Mouse (Mus musculus): ENCODE data around the gene Kcna2. TPM values are rescaled to one million over a fixed set of nuclear protein-coding genes. Genes with fewer than 3 reads are reported as not detected.

The Kcna2 gene
- total and polyA plus RNA-seq, 3 experiments = not detected

DNA sequence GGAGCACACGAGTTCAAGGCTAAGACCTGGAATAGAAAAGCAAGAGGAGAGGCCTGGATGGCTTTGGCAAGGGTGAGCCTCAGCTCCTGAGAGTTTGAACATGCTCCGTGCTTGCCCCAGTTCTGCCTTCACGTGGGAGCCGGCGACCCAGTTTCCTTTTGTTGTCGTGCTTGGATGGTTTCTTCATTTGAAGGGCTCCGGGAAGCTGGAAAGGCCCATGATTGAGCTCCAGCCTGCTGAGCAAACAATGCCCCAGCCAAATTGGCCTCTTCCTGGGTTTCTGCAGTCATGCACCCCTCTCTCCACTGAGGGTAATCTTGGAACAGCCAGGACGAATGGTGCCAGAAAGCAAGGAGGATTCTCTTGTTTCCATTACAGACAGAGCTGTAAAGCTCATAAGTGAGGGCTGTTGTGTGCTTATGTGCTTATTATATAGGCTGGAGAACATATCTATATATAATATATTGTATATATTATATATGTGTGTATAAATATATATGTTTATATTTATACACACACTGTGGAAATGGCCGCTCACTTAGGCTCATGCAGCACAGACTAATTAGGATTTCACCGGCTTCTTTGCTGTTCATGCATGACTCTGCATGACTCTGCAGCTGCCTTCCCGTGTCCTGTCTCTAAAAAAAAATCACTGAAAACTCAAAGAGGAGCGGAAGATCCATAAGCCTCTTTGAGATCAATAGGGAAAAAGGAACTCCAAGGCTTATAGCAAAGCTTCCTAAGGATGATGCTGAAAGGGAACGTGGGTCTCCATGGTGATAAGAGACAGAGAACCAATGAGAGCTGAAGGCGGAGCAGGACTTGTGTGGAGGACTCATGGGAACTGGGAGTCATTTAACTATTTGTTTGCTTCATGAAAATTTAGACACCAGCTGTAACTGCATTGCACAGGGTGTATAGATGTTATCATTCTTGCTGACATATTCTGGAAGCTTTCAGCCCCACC, 13.1 kb downstream of the Kcna2 start (continued):
- TF ChIP-seq CTCF (conservative IDR thresholded peaks at IDR 0.05 in 1 of 2, IDR thresholded peaks at IDR 0.05 in 1 of 2; ENCODE audit: low read depth in 2 of 2, low read length in 2 of 2) = no peak

DNA sequence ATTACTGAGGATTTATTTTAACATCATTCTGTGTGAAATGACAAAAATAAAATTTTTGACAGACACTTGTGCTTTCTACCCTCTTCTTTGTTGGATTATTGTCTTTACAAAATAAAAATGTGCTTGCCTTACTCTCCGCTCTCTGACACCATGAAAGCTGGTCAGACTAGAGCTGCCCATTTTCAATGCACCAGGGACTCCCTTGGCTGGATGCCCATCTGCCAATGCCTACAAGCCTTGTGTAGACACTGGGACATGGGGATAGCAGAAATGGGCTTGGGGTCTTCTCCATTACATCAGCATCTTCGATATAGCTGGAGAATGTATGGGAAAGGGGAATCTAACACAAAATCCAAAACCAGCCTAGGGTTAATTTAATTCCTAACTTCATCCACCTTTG, 14.0 kb downstream of the Kcna2 start:
- TF ChIP-seq UBTF (IDR thresholded peaks at IDR 0.05; ENCODE audit: low read depth, low read length) (no peak), TBP (conservative IDR thresholded peaks at IDR 0.05; ENCODE audit: low read depth, low read length) (no peak), MXI1 (IDR thresholded peaks at IDR 0.05; ENCODE audit: low read depth, low read length) (no peak), ZKSCAN1 (IDR thresholded peaks at IDR 0.05; ENCODE audit: borderline replicate concordance, low read depth, low read length) (no peak), MEF2A (IDR thresholded peaks at IDR 0.05; ENCODE audit: borderline replicate concordance, low read depth, low read length) (no peak), ZC3H11A (IDR thresholded peaks at IDR 0.05; ENCODE audit: low read depth, low read length) (no peak), MYC (IDR thresholded peaks at IDR 0.05; ENCODE audit: low read depth, low read length) (no peak)
- no peak for DNase-seq (ENCODE audit: extremely low read depth)
- no peaks in the 10 kb centered on the region for H3K36me3 ChIP-seq (replicated peaks in 1 of 2; ENCODE audit: control insufficient read depth in 1 of 2, insufficient read depth in 1 of 2, low read length in 1 of 2)
- no peaks in the 10 kb centered on the region for H3K27me3 ChIP-seq (replicated peaks)
- peaks cover 0 to 6% of the 10 kb centered on the region in 2 experiments; a peak in 1 of 4 replicates for H3K4me1 ChIP-seq (ENCODE audit: control insufficient read depth in 1 of 2, insufficient read depth in 2 of 2)
- no peaks in the 10 kb centered on the region for H3K79me2 ChIP-seq (replicated peaks; ENCODE audit: control insufficient read depth, extremely low read depth, insufficient read depth, poor library complexity, severe bottlenecking)
- H3K27ac ChIP-seq (ENCODE audit: insufficient read depth, low read depth) = no peak overlapping the region
- in situ Hi-C loops (cut with MboI; ENCODE audit: low pct_ligation_motif_present, low pct_unique_long_range_greater_than_20kb, low sequenced_read_pairs) (no loop called here), dilution Hi-C loops (cut with MboI; ENCODE audit: extremely low pct_ligation_motif_present, extremely low pct_unique_long_range_greater_than_20kb, low sequenced_read_pairs) (no loop called here)
- H3K9me3 ChIP-seq (replicated peaks; ENCODE audit: low read length) = no peaks in the 10 kb centered on the region
- no peak overlapping the region for H3K4me2 ChIP-seq (ENCODE audit: insufficient read depth, low read depth, poor library complexity, severe bottlenecking)
- no peak overlapping the region for H3K9ac ChIP-seq (ENCODE audit: insufficient read depth, low read depth)
- no peak overlapping the region for H3K4me3 ChIP-seq (replicated peaks in 1 of 3; ENCODE audit: low read depth in 2 of 3, low read length in 2 of 3, poor library complexity in 1 of 3)

DNA sequence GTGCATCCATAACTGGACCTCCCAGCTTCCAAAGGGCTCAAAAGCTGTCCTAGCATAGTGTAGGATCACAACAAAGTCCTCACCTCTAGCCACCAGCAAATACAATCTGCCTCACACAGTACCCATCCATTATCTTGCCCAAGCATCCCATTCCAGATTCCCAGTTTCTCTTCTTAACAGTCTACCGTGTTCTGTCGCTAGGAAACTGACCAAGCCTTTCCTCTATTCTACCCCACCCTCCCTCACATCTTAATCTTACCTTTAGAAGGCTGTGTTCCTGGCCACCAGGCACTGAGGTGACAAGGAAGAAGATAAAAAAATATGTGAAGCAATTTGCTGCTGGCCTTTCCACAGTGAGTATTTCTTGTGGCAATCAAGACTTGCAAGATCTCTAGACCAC, 14.8 kb downstream of the Kcna2 start:
- TF ChIP-seq POLR2A (IDR thresholded peaks at IDR 0.05; ENCODE audit: low read depth, low read length) (no peak), USF2 (conservative IDR thresholded peaks at IDR 0.05; ENCODE audit: low read depth, low read length) (no peak), CHD1 (IDR thresholded peaks at IDR 0.05; ENCODE audit: low read depth, low read length) (no peak), BHLHE40 (IDR thresholded peaks at IDR 0.05; ENCODE audit: low read depth, low read length) (no peak), MEF2A (IDR thresholded peaks at IDR 0.05; ENCODE audit: borderline replicate concordance, low read depth, low read length) (no peak), JUN (IDR thresholded peaks at IDR 0.05; ENCODE audit: insufficient read depth, low read depth, low read length) (no peak), EP300 (IDR thresholded peaks at IDR 0.05; ENCODE audit: low read length) (no peak), SMC3 (IDR thresholded peaks at IDR 0.05; ENCODE audit: low read depth, low read length) (no peak), UBTF (IDR thresholded peaks at IDR 0.05; ENCODE audit: low read depth, low read length) (no peak), MXI1 (IDR thresholded peaks at IDR 0.05; ENCODE audit: low read depth, low read length) (no peak), HCFC1 (IDR thresholded peaks at IDR 0.05; ENCODE audit: low read depth, low read length) (no peak), RAD21 (IDR thresholded peaks at IDR 0.05; ENCODE audit: low read depth, low read length) (no peak), RCOR1 (conservative IDR thresholded peaks at IDR 0.05; ENCODE audit: low read depth, low read length) (no peak), ZC3H11A (IDR thresholded peaks at IDR 0.05; ENCODE audit: low read depth, low read length) (no peak), CHD2 (IDR thresholded peaks at IDR 0.05; ENCODE audit: low read length) (no peak)
- Histone ChIP-seq H3K36me3 (replicated peaks in 1 of 2; ENCODE audit: control insufficient read depth in 1 of 2, insufficient read depth in 1 of 2, low read length in 1 of 2) (no peaks in the 10 kb centered on the region), H3K4me3 (replicated peaks in 1 of 3; ENCODE audit: low read depth in 2 of 3, low read length in 2 of 3, poor library complexity in 1 of 3) (no peak overlapping the region), H3K27me3 (replicated peaks) (no peaks in the 10 kb centered on the region), H3K9ac (ENCODE audit: insufficient read depth, low read depth) (no peak overlapping the region), H3K4me2 (ENCODE audit: insufficient read depth, low read depth, poor library complexity, severe bottlenecking) (no peak overlapping the region), H3K79me2 (replicated peaks; ENCODE audit: control insufficient read depth, extremely low read depth, insufficient read depth, poor library complexity, severe bottlenecking) (no peaks in the 10 kb centered on the region), H3K9me3 (replicated peaks; ENCODE audit: low read length) (no peaks in the 10 kb centered on the region), H3K27ac (ENCODE audit: insufficient read depth, low read depth) (no peak overlapping the region), H3K4me1 (ENCODE audit: control insufficient read depth in 1 of 2, insufficient read depth in 2 of 2) (peaks cover 0 to 13% of the 10 kb centered on the region in 2 experiments; a peak in 1 of 4 replicates)
- in situ Hi-C loops (cut with MboI; ENCODE audit: low pct_ligation_motif_present, low pct_unique_long_range_greater_than_20kb, low sequenced_read_pairs) (no loop called here), dilution Hi-C loops (cut with MboI; ENCODE audit: extremely low pct_ligation_motif_present, extremely low pct_unique_long_range_greater_than_20kb, low sequenced_read_pairs) (no loop called here)
- no peak for DNase-seq (ENCODE audit: extremely low read depth)

Data from CH12.LX (cell line).